Mouse (Mus musculus): ENCODE data around the gene Dnajb8. TPM values are rescaled to one million over a fixed set of nuclear protein-coding genes. Genes with fewer than 3 reads are reported as not detected.

Dnajb8 gene
- total RNA-seq, 2 experiments from 2014 or later = not detected

DNA sequence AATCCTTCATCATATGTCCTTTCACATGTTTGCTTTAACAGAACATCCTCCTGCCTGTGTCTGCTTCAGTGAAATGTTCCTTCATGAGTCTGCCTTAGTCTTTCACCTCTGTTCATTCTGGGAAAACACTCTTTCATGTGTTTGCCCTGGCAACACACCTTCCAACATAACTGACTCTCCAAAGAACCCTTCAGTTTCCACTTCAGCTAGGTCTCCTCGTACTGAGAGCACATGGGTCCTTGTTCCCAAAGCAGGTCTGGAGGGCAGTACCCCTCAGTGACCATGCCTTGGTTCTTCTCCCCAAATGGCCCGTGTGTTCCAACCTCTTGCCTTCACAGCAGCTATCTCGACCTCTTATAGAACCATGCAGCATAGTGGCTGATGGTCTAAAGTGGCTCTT is 45.0 kb downstream of the Dnajb8 start:
- intact Hi-C loops (cut with DNase I) = no loop called here
- DNase-seq (ENCODE audit: low spot score in 2 of 2) = no peak

DNA sequence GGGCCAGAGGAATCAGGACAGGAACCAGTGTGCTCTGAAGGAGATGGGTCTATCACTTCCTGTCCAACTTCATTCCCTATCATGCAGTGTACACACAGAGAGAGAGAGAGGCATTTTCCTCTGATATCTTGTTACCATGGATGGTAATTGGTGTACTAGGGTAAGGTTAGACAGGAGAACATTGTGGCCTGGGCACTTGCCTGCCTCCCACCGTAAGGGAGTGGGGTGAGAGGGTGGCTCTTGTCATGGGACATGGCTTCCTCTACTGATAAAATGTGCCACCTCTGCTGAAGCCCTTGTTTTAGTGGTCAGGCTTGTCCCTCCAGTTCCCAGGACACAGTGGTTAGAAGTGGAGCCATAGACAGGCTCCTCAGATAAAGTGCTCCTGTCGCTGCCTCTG is 45.9 kb downstream of the Dnajb8 start:
- DNase-seq (ENCODE audit: low spot score in 2 of 2) = no peak
- intact Hi-C loops (cut with DNase I) = no loop called here

DNA sequence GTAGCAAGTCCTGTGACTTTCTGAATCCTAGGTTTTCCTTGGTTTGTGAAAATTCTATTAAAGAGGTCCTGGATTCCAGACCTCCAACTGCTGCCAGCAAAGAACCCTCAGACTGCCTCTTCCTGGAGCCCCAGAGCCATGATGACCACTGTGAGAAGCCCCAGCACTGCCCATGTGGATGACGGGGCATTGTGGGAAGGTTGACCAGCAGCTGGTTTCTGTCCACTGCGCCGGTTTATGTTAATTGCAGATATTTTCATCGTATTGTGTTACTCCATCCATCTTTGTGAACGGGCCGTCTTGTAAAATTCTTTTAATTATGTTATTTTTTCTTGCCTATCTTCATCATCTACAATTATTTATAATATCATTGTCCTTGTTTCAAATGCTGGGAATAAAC is 52.6 kb downstream of the Dnajb8 start:
- DNase-seq (ENCODE audit: low spot score in 2 of 2) = no peak
- intact Hi-C loops (cut with DNase I) = no loop called here

DNA sequence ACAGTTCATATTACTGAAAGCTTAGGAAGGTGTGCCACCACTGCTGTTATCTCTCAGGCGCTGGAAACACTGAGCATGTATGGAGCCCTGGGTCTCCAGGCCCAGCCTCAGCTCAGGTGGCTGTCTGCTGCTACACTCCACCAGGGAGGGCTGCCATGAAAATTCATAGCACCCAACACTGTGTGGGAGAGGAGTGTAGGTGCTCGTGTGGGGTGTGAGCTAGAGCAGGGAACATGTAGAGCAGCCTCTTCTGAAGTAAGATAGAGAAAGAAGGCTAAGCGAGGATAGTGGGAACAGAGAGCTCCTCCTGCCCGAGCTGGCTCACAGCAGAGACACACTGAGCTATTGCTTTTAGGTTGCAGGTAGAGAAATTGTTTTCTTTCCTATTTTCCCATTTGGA is 54.2 kb downstream of the Dnajb8 start:
- DNase-seq (ENCODE audit: low spot score in 2 of 2) = peak; percentile 36 to 45
- intact Hi-C loops (cut with DNase I) = no loop called here

DNA sequence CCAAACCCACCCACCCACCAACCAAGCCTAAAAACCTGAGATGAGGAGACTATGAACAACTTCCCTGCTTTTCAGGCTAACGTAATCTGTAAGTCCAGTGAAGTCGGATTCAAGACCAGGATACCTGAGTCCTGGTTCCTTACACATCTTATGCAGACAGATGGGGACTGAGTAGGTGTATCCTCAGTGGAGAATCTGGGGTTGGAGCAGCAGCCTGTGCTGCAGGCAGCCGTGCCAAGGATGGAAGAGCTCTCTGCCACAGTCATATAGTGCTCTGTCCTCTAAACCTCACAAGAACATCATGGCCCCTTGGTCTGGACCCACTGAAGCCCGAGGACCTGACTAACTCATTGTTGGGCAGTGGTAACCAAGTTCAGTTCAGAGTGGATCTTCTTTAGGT is 55.2 kb downstream of the Dnajb8 start:
- DNase-seq (ENCODE audit: low spot score in 2 of 2) = peak; percentile 16 to 18
- intact Hi-C loops (cut with DNase I) = no loop called here

DNA sequence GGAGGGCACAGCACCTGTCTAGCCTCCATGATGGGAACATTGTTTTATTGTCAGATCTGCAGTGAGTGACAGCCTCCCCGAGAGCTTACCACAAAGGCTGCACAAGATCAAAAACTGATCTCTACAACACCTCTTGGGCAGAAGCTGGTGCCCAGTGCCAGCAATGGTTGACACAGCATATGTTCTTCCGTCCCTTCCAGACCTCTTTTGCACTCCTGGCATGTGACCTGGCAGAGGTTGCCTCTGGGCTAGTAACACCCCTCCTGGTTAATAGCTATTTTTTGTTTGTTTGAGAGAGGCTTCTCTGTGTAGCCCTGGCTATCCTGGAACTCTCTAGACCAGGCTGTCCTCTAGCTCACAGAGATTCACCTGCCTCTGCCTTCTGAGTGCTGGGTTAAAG is 56.1 kb downstream of the Dnajb8 start:
- intact Hi-C loops (cut with DNase I) = no loop called here
- no peak for DNase-seq (ENCODE audit: low spot score in 2 of 2)

DNA sequence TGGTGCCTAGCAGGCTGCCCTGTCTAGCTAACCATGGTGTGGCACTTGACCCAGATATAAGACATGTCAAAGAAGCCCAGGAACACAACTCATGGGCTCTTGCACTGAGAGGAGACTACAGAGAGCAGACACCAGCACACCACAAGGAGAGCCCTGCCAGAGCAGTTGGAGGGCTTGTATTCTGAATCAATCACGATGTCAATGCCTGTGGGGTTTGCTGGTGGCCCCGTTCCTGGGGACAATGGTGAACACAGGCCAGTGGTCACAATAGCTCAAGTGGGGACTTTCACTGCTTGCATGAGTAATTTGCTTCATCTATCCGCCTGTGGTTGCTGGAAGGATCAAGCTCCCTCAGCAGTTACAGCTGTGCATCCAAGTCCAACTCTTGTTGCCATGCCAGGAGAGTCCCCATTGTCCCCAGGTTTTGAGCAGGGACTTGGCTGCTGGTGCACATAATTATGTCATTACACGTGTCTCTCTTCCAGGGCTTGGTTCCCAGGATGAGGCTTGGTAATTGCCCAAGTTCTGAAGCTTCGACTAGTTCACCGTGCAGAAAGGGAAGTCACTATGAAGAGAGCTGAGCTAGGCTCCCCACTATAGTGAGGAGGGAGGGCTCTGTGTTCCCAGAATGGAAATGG is 68.2 kb downstream of the Dnajb8 start:
- peak; percentile 42 to 43 for DNase-seq (ENCODE audit: low spot score in 2 of 2)
- intact Hi-C loops (cut with DNase I) = no loop called here

DNA sequence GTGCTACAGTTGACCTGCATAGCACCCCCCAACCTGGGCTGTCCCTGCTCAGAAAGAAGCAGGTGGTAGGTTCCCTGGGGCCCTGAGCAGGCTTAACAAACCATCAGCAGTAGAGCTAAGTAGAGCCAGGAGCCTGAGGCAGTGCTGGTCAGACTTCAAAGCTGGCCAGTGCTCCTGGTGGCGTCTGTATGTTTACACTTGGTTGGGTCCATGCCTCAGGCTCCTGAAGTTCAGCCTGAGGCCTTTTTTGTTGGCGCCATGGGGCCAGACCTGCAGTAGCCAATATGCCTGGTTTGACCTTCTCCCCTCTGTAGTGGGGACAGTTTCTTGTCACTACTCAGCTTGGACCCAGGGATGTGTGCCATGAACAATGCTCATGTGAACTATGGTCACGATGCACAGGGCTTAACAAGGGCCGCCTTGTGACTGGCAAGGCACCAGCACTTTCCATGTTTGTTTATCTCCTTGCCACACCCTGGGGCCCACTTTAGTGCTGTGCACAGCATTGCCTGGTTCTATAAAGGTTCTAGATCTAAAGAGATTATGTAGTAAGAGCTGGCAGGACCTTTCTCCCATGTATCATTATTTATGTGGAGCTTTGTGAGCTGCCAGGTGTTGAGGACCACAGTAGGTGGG is 70.3 kb downstream of the Dnajb8 start:
- intact Hi-C loops (cut with DNase I) = no loop called here
- DNase-seq (ENCODE audit: low spot score in 2 of 2) = no peak

DNA sequence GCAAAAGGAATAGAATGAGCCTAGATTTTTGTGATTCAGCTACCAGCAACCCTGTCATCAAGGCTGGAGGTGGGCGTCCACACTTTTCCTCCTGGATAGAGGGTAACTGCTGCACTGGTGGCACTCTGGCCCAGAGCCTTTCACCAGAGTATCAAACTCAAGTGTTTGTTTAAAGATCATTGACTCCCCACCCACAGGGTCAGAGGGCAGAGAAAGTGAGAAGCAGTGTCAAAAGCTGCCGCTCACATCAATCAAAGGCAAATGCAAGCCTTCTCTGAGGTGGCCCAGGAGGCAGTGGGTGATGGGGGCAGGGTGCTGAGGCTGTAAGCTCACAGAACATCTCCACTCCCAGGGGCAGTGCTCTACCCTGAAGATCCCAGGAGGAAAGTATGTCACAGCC is 77.4 kb downstream of the Dnajb8 start:
- intact Hi-C loops (cut with DNase I) = no loop called here

DNA sequence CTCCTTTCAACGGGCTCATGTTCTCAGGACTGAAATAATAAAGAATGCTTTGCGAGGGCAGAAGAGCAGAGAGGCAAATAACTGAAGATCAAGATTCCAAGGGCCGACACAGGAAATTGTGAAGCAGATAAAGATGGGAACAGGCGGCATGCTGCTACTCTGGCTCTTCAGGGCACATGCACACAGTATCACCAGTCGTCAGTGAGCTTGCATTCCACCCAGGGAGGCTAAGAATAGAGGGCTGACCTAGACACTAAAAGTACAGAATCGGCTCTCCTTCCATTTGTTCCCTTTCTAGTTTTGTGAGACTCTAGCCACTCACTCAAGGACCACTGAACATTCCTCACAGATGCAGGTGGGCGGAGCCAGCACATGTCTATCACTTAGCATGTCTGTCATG is 79.2 kb downstream of the Dnajb8 start:
- DNase-seq (ENCODE audit: low spot score in 2 of 2) = no peak

More for the DNA sequence above, 77.4 kb downstream of the Dnajb8 start:
- no peak for DNase-seq (ENCODE audit: low spot score in 2 of 2)

More for the DNA sequence above, 79.2 kb downstream of the Dnajb8 start:
- intact Hi-C loops (cut with DNase I) = no loop called here

Other genes starting within 250 kb of the Dnajb8 start
- gene H1fx, start 240.6 kb upstream of the Dnajb8 start, total RNA-seq (2021) = 10 to 100 TPM; 60.4 to 73.0 TPM
- gene Rab7, start 177.0 kb upstream of the Dnajb8 start, total RNA-seq (2021) = 100 to 1,000 TPM; 323 to 336 TPM
- gene Rpn1, start 137.8 kb upstream of the Dnajb8 start, total RNA-seq (2021) = 100 to 1,000 TPM; 165 to 167 TPM
- gene Gata2, start 28.4 kb upstream of the Dnajb8 start, total RNA-seq (2021) = 1 to 10 TPM; 5.4 to 6.6 TPM
- 10 to 100 TPM; 20.8 to 22.2 TPM for gene Eefsec, start 224.3 kb downstream of the Dnajb8 start, total RNA-seq (2021)
- 10 to 100 TPM; 38.2 to 41.4 TPM for gene Ruvbl1, start 243.1 kb downstream of the Dnajb8 start, total RNA-seq (2021)

All from left cerebral cortex, postnatal 36 days (tissue).